Mouse (Mus musculus): ENCODE results near the gene Med20. TPM values are rescaled to one million over a fixed set of nuclear protein-coding genes. Genes with fewer than 3 reads are reported as not detected.

Med20 gene
- polyA plus RNA-seq, 1 experiment from 2014 or later = 36.9 TPM

DNA sequence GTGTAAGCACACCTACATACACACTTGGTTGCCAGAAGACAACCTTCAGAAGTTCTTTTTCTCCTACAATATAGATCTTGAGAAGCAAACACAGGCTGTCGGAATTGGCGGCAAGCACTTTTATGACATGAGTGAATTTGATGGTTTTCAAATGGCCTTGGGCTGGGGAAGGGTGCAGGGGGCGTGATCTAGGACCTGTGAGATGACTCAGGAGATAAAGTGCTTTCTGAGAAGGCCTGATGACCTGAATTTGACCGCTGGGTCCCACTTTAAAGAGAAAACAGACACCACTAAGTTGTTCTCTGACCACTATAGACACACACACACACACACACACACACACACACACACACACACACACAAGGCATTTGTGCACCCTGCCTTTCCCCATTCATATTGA is 30.4 kb upstream of the Med20 start:
- Histone ChIP-seq H3K9ac (replicated peaks) (no peak overlapping the region), H3K27me3 (replicated peaks) (no peaks in the 10 kb centered on the region), H3K9me3 (replicated peaks) (no peaks in the 10 kb centered on the region), H3K36me3 (no peaks in the 10 kb centered on the region), H3K27ac (replicated peaks) (no peak overlapping the region), H3K4me3 (replicated peaks) (no peak overlapping the region), H3K4me2 (no peak overlapping the region), H3K4me1 (no peaks in the 10 kb centered on the region)
- 87% methylated on average over 4 of the region's 4 CpGs for WGBS
- ATAC-seq (ENCODE audit: low FRiP score) = no peak

DNA sequence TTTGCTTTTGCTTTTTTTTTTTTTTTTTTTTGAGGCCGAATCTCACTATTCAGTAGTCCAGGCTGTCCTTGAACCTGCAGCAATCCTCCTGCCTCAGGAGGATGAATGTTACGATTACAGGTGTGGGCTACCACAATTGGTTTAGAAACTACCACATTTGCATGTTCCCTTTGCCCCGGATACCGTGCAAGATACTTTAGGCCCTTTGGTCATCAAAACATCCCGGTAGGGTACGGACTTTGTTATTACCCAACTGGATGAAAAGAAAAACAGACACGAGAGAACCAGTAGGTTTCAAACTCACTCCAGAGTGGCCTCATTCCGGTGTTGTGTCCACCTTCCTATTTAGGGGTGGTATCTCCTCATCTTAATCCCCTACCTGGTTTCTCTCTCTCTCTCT is 22.9 kb upstream of the Med20 start:
- Histone ChIP-seq H3K4me2 (no peak overlapping the region), H3K27ac (replicated peaks) (no peak overlapping the region), H3K4me1 (peaks cover 8% of the 10 kb centered on the region), H3K36me3 (no peaks in the 10 kb centered on the region), H3K9ac (replicated peaks) (no peak overlapping the region), H3K27me3 (replicated peaks) (no peaks in the 10 kb centered on the region), H3K9me3 (replicated peaks) (no peaks in the 10 kb centered on the region), H3K4me3 (replicated peaks) (no peak overlapping the region)
- WGBS = 85% methylated on average over 8 of the region's 8 CpGs
- ATAC-seq (ENCODE audit: low FRiP score) = no peak

DNA sequence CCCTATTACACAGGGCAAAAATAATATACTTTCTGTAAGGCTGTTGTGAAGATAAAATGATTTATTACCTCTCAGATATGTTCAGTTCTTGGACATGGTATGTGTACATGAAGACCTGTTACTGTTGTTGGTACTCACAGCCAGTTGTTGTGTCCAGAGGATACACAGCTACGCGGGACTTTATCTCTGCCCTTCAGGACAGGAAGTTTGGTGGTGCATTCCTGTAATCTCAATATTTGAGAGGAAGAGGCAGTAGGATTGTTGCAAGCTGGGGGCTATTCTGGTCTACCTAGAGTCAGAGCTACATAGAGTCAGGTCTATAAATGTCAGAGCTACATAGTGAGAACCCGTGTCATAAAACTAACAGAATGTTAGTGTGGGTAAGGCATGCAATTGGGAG is 20.3 kb upstream of the Med20 start:
- H3K4me2 ChIP-seq = no peak overlapping the region
- no peak for ATAC-seq (ENCODE audit: low FRiP score)
- no peak overlapping the region for H3K9ac ChIP-seq (replicated peaks)
- no peak overlapping the region for H3K27ac ChIP-seq (replicated peaks)
- H3K4me3 ChIP-seq (replicated peaks) = no peak overlapping the region
- H3K36me3 ChIP-seq = no peaks in the 10 kb centered on the region
- peaks cover 31% of the 10 kb centered on the region for H3K4me1 ChIP-seq
- no peaks in the 10 kb centered on the region for H3K27me3 ChIP-seq (replicated peaks)
- WGBS = 86% methylated on average over 3 of the region's 3 CpGs
- no peaks in the 10 kb centered on the region for H3K9me3 ChIP-seq (replicated peaks)

- H3K4me1 ChIP-seq = peaks cover 52% of the 10 kb centered on the region
- H3K27me3 ChIP-seq (replicated peaks) = no peaks in the 10 kb centered on the region
- no peaks in the 10 kb centered on the region for H3K36me3 ChIP-seq
- peak overlapping the region; percentile 99 for H3K4me2 ChIP-seq
- peak overlapping the region; percentile 86 for H3K27ac ChIP-seq (replicated peaks)
- H3K9me3 ChIP-seq (replicated peaks) = no peaks in the 10 kb centered on the region
- H3K4me3 ChIP-seq (replicated peaks) = peak overlapping the region; percentile 84
- ATAC-seq (ENCODE audit: low FRiP score) = peak; percentile 92
- 1% methylated on average over 58 of the region's 63 CpGs for WGBS
- H3K9ac ChIP-seq (replicated peaks) = peak overlapping the region; percentile 73
These were observed 18.0 kb upstream of the Med20 start for GRCm38 (mm10) chr17:47593215-47593853.

DNA sequence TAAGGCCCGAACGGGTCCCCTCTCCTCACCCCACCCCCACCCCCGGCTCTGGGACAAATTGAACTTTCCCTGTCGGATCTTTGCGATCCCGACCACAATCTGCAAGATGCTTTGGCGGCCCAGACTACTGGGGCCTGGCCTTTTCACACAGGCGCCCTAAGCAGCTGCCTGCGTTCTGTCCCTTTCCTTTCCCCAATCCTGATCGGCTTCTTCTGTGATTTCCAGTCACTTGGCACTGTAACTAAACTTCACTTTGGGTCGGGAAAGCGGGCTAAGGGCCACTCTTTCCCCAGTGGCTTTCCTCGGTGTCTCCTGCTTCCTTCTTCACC is 17.6 kb upstream of the Med20 start:
- Histone ChIP-seq H3K9ac (replicated peaks) (peak overlapping the region; percentile 73), H3K4me3 (replicated peaks) (peak overlapping the region; percentile 84), H3K4me2 (peak overlapping the region; percentile 99), H3K27ac (replicated peaks) (peak overlapping the region; percentile 86), H3K36me3 (no peaks in the 10 kb centered on the region), H3K4me1 (peaks cover 53% of the 10 kb centered on the region), H3K27me3 (replicated peaks) (no peaks in the 10 kb centered on the region), H3K9me3 (replicated peaks) (no peaks in the 10 kb centered on the region)
- WGBS = under 1% methylated on average over 13 of the region's 13 CpGs
- peak; percentile 21 for ATAC-seq (ENCODE audit: low FRiP score)

- peak; percentile 11; the same call in 1 of the 2 replicates for ATAC-seq (ENCODE audit: low FRiP score)
- under 1% methylated on average over 43 of the region's 43 CpGs for WGBS
- peaks cover 53% of the 10 kb centered on the region for H3K4me1 ChIP-seq
- H3K36me3 ChIP-seq = peaks cover 5% of the 10 kb centered on the region; the same call in 1 of the 2 replicates
- no peaks in the 10 kb centered on the region for H3K27me3 ChIP-seq (replicated peaks)
- H3K9me3 ChIP-seq (replicated peaks) = no peaks in the 10 kb centered on the region
- peak overlapping the region; percentile 99 for H3K4me2 ChIP-seq
- peak overlapping the region; percentile 86 for H3K27ac ChIP-seq (replicated peaks)
- H3K4me3 ChIP-seq (replicated peaks) = peak overlapping the region; percentile 84
- peak overlapping the region; percentile 73 for H3K9ac ChIP-seq (replicated peaks)
These were observed 17.0 kb upstream of the Med20 start for GRCm38 (mm10) chr17:47594183-47594968.

GRCm38 (mm10) chr17:47594969-47595247 is 16.5 kb upstream of the Med20 start:
- Histone ChIP-seq H3K4me1 (peaks cover 53% of the 10 kb centered on the region), H3K9ac (replicated peaks) (peak overlapping the region; percentile 73), H3K27me3 (replicated peaks) (no peaks in the 10 kb centered on the region), H3K36me3 (peaks cover 10% of the 10 kb centered on the region; the same call in 1 of the 2 replicates), H3K4me2 (peak overlapping the region; percentile 99), H3K27ac (replicated peaks) (peak overlapping the region; percentile 86), H3K9me3 (replicated peaks) (no peaks in the 10 kb centered on the region), H3K4me3 (replicated peaks) (peak overlapping the region; percentile 84)
- WGBS = under 1% methylated on average over 9 of the region's 9 CpGs
- no peak for ATAC-seq (ENCODE audit: low FRiP score)

GRCm38 (mm10) chr17:47595248-47596161 is 15.9 kb upstream of the Med20 start:
- Histone ChIP-seq H3K4me3 (replicated peaks) (peak overlapping the region; percentile 84), H3K4me1 (peaks cover 53% of the 10 kb centered on the region), H3K36me3 (peaks cover 16% of the 10 kb centered on the region; the same call in 1 of the 2 replicates), H3K27ac (replicated peaks) (peak overlapping the region; percentile 86), H3K27me3 (replicated peaks) (no peaks in the 10 kb centered on the region), H3K4me2 (peak overlapping the region; percentile 99), H3K9me3 (replicated peaks) (no peaks in the 10 kb centered on the region), H3K9ac (replicated peaks) (peak overlapping the region; percentile 73)
- 2% methylated on average over 21 of the region's 21 CpGs for WGBS
- peak; percentile 16; the same call in 1 of the 2 replicates for ATAC-seq (ENCODE audit: low FRiP score)

DNA sequence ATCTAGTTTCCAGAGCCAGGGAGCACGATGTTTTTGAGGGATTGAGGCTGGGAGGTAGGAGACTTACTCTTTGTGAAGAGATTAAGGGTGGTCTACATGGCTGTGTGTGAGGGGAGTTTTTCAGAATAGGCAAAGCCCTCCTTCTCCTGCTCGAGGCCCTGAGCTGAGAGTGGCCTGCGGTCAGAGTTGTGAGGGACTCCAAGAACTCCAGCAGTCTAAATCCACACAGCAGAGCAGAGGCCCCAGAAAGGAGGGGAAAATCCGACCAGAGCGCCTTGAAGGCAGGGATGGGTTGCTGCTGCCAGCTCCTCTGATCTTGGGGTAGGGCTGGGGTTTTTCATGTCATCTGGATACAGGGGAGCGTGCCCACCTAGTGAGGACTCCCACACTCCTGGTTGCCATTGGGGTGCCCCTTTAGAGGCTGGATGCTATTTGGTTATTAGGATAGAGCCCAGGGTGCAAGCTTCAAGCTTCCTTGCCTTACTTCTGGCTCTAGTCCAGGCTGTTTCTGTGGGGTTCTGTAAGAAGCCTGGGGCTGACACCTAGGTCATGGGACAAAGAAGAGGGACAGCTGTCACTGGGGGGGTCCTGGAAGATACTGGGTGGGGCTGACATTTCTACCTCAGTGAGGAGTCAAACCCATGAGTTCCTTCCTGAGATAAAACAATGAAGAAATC is 15.1 kb upstream of the Med20 start:
- peak overlapping the region; percentile 84 for H3K4me3 ChIP-seq (replicated peaks)

DNA sequence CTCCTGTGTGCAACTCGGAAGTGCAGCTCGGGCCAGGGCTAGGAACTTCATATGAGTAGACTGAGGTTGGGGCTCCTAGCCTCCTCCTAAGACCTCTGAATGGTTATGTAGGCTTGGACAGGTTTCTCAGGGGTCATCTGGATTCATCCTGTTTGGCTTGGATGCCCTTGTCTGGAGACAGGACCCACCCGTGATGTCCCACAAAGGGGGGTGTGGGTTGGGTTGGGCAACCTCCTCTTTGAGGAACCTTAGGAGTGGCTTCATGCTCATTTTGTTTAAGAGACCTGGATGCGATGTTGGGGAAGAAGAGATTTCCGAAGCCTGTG is 14.6 kb upstream of the Med20 start:
- peaks cover 53% of the 10 kb centered on the region for H3K4me1 ChIP-seq
- H3K4me3 ChIP-seq (replicated peaks) = peak overlapping the region; percentile 84; the same call in 1 of the 2 replicates
- WGBS = 82% methylated on average over 5 of the region's 5 CpGs
- no peak for ATAC-seq (ENCODE audit: low FRiP score)
- H3K9ac ChIP-seq (replicated peaks) = no peak overlapping the region
- no peaks in the 10 kb centered on the region for H3K27me3 ChIP-seq (replicated peaks)
- peak overlapping the region; percentile 99 for H3K4me2 ChIP-seq
- no peaks in the 10 kb centered on the region for H3K9me3 ChIP-seq (replicated peaks)
- H3K36me3 ChIP-seq = peaks cover 29% of the 10 kb centered on the region
- H3K27ac ChIP-seq (replicated peaks) = no peak overlapping the region

More for the DNA sequence above, 15.1 kb upstream of the Med20 start:
- Histone ChIP-seq H3K9ac (replicated peaks) (peak overlapping the region; percentile 73), H3K36me3 (peaks cover 24% of the 10 kb centered on the region), H3K4me2 (peak overlapping the region; percentile 99), H3K9me3 (replicated peaks) (no peaks in the 10 kb centered on the region), H3K27me3 (replicated peaks) (no peaks in the 10 kb centered on the region), H3K27ac (replicated peaks) (peak overlapping the region; percentile 86), H3K4me1 (peaks cover 53% of the 10 kb centered on the region)
- no peak for ATAC-seq (ENCODE audit: low FRiP score)
- WGBS = 27% methylated on average over 6 of the region's 6 CpGs

DNA sequence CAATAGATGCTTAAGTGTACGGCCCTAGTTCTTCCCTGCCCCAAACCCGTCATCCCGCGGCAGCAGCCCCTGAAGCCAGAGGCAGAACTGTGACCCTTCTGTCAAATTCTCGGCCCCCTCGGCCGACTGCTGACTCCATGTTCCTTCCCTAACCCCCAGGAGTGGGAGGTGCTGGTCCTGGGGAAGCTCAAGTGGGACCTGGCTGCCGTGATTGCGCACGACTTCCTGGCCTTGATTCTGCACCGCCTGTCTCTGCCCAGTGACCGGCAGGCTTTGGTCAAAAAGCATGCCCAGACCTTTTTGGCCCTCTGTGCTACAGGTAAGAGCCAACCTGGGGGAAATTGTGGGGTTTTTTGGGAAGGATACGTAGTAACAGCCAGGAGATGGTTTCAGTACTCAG is 14.1 kb upstream of the Med20 start:
- peaks cover 33% of the 10 kb centered on the region for H3K36me3 ChIP-seq
- H3K9me3 ChIP-seq (replicated peaks) = no peaks in the 10 kb centered on the region
- H3K27me3 ChIP-seq (replicated peaks) = no peaks in the 10 kb centered on the region
- WGBS = 85% methylated on average over 13 of the region's 13 CpGs
- H3K4me3 ChIP-seq (replicated peaks) = no peak overlapping the region
- H3K27ac ChIP-seq (replicated peaks) = no peak overlapping the region
- no peak for ATAC-seq (ENCODE audit: low FRiP score)
- no peak overlapping the region for H3K9ac ChIP-seq (replicated peaks)
- H3K4me2 ChIP-seq = peak overlapping the region; percentile 99; the same call in 1 of the 2 replicates
- H3K4me1 ChIP-seq = peaks cover 53% of the 10 kb centered on the region
